Comparison of ENCODE assay signal across 20 mouse cellular contexts in genomic region chr19:24518384-24518783, GRCm38 (mm10). TPM values are rescaled to one million over a fixed set of nuclear protein-coding genes. Genes with fewer than 3 reads are reported as not detected.
DNase-seq lines count a peak whose midpoint lies in the region; ATAC-seq lines count a peak whose summit lies in the region.
"Had no signal": no experiment of that assay in that cellular context is flagged by ENCODE, and none has a peak within 500 bp of the region (broad histone marks: within the 10 kb centered on the region; RNA-seq: fewer than 3 reads in every experiment).

No protein-coding gene starts in this region.

- no peaks in the 10 kb centered on the region for H3K9me3 ChIP-seq in liver, embryonic 12.5 days (replicated peaks)
- H3K9me3 ChIP-seq in embryonic facial prominence, embryonic 13.5 days = no peaks in the 10 kb centered on the region
- no peaks in the 10 kb centered on the region for H3K9me3 ChIP-seq in liver, embryonic 15.5 days (replicated peaks)
- H3K9me3 ChIP-seq: forebrain, embryonic 13.5 days; hindbrain, embryonic 15.5 days had no signal

- H3K4me1 ChIP-seq in liver, embryonic 12.5 days = peaks cover 93% of the 10 kb centered on the region
- no peaks in the 10 kb centered on the region for H3K4me1 ChIP-seq in embryonic facial prominence, embryonic 13.5 days
- peaks cover 86% of the 10 kb centered on the region for H3K4me1 ChIP-seq in liver, embryonic 15.5 days (replicated peaks)
- H3K4me1 ChIP-seq: forebrain, embryonic 13.5 days; hindbrain, embryonic 15.5 days had no signal

- H3K9ac ChIP-seq in liver, embryonic 12.5 days = peak overlapping the region; percentile 32; the same call in 1 of the 2 replicates
- no peak overlapping the region for H3K9ac ChIP-seq in embryonic facial prominence, embryonic 13.5 days
- H3K9ac ChIP-seq in liver, embryonic 15.5 days = no peak overlapping the region
- H3K9ac ChIP-seq: forebrain, embryonic 13.5 days; hindbrain, embryonic 15.5 days had no signal

- DNase-seq in heart, adult 11 months = peak; percentile 64
- DNase-seq in heart, adult 18-20 months = no peak
- no peak for DNase-seq in liver
- DNase-seq in neural tube, embryonic 10.5 days (ENCODE audit: extremely low spot score, low spot score) = no peak
- DNase-seq: adrenal gland, postnatal 14 days; cerebellum, adult 18-20 months; cerebellum, adult 9-11 months; cerebellum, postnatal 36 days; gastrocnemius, postnatal 36 days; heart, adult 2 months; heart, postnatal 10 days had no signal

- no peak overlapping the region for H3K4me2 ChIP-seq in liver, embryonic 12.5 days
- no peak overlapping the region for H3K4me2 ChIP-seq in embryonic facial prominence, embryonic 13.5 days
- no peak overlapping the region for H3K4me2 ChIP-seq in liver, embryonic 15.5 days
- H3K4me2 ChIP-seq: forebrain, embryonic 13.5 days; hindbrain, embryonic 15.5 days had no signal

- H3K4me3 ChIP-seq in liver, embryonic 12.5 days = no peak overlapping the region
- no peak overlapping the region for H3K4me3 ChIP-seq in embryonic facial prominence, embryonic 13.5 days
- no peak overlapping the region for H3K4me3 ChIP-seq in liver, embryonic 15.5 days (replicated peaks)
- H3K4me3 ChIP-seq: forebrain, embryonic 13.5 days; heart, adult 2 months; hindbrain, embryonic 15.5 days had no signal

- ATAC-seq in liver, embryonic 12.5 days = no peak
- ATAC-seq in embryonic facial prominence, embryonic 13.5 days (ENCODE audit: insufficient number of reproducible peaks, insufficient read depth, low FRiP score, low TSS enrichment, low read depth) = peak; percentile 64; the same call in 1 of the 2 replicates
- ATAC-seq in liver, embryonic 15.5 days (ENCODE audit: insufficient read depth) = no peak
- ATAC-seq: activated CD4-positive, CD25-positive, alpha-beta regulatory T cell, adult 4 months; forebrain, embryonic 13.5 days; intestine, embryonic 16.5 days; Patski had no signal

- H3K36me3 ChIP-seq in liver, embryonic 12.5 days = no peaks in the 10 kb centered on the region
- no peaks in the 10 kb centered on the region for H3K36me3 ChIP-seq in embryonic facial prominence, embryonic 13.5 days
- H3K36me3 ChIP-seq in liver, embryonic 15.5 days (replicated peaks) = no peaks in the 10 kb centered on the region
- H3K36me3 ChIP-seq: hindbrain, embryonic 15.5 days had no signal

- H3K27me3 ChIP-seq in liver, embryonic 12.5 days (replicated peaks) = no peaks in the 10 kb centered on the region
- no peaks in the 10 kb centered on the region for H3K27me3 ChIP-seq in embryonic facial prominence, embryonic 13.5 days
- H3K27me3 ChIP-seq in liver, embryonic 15.5 days = no peaks in the 10 kb centered on the region
- H3K27me3 ChIP-seq: CH12.LX; forebrain, embryonic 13.5 days; hindbrain, embryonic 15.5 days had no signal

- peak overlapping the region; percentile 79 for H3K27ac ChIP-seq in liver, embryonic 12.5 days
- no peak overlapping the region for H3K27ac ChIP-seq in embryonic facial prominence, embryonic 13.5 days
- peak overlapping the region; percentile 73; the same call in 1 of the 2 replicates for H3K27ac ChIP-seq in liver, embryonic 15.5 days (replicated peaks)
- H3K27ac ChIP-seq: forebrain, embryonic 13.5 days; heart, adult 2 months; hindbrain, embryonic 15.5 days had no signal

RNA-seq across cellular contexts. Expression of gene Pip5k1b, which starts 37.3 kb away (rescaled TPM):
- 10 to 100 TPM; 20.3 to 21.3 TPM for total RNA-seq in heart, adult 18-20 months (2021)
- polyA plus RNA-seq in liver, embryonic 12.5 days (2016; fragmentation: Nextera tagmentation; extraction: Ambion mirVana) = 9.1 and 9.5 TPM in 2 replicates
- 0.34 and 0.65 TPM in 2 replicates for polyA plus RNA-seq in embryonic facial prominence, embryonic 13.5 days (2015; fragmentation: Nextera tagmentation; extraction: Ambion mirVana)
- 8.5 and 9.5 TPM in 2 replicates for polyA plus RNA-seq in liver, embryonic 15.5 days (2015; fragmentation: Nextera tagmentation; extraction: Ambion mirVana)

RNA-seq across cellular contexts. Expression of gene Fam122a, which starts 41.2 kb away (rescaled TPM):
- total RNA-seq in heart, adult 18-20 months (2021) = 10 to 100 TPM; 26.3 to 27.6 TPM
- 45.1 and 47.6 TPM in 2 replicates for polyA plus RNA-seq in liver, embryonic 12.5 days (2016; fragmentation: Nextera tagmentation; extraction: Ambion mirVana)
- polyA plus RNA-seq in embryonic facial prominence, embryonic 13.5 days (2015; fragmentation: Nextera tagmentation; extraction: Ambion mirVana) = 58.2 and 59.4 TPM in 2 replicates
- 24.9 and 25.7 TPM in 2 replicates for polyA plus RNA-seq in liver, embryonic 15.5 days (2015; fragmentation: Nextera tagmentation; extraction: Ambion mirVana)
